Mouse (Mus musculus): Measurements from ENCODE around the gene Tgif1. TPM values are rescaled to one million over a fixed set of nuclear protein-coding genes. Genes with fewer than 3 reads are reported as not detected.

Gene Tgif1
- total RNA-seq (2021) = 1 to 10 TPM; 1.5 to 1.6 TPM
- long read RNA-seq, experiment 1, partial matches to known transcripts = 0 of 2 reads
- long read RNA-seq, experiment 1, other reads (novel, unspliced or antisense) = 0 of 2 reads
- long read RNA-seq, experiment 2 = 0 reads

- intact Hi-C loops (cut with DNase I) = no loop called here
- DNase-seq (ENCODE audit: extremely low spot score in 1 of 2, low spot score in 2 of 2) = no peak
- Histone ChIP-seq H3K4me3 (peak within 1 kb of the TSS; percentile 55), H3K27ac (peak within 1 kb of the TSS; percentile 81)
- TF ChIP-seq CTCF (IDR thresholded peaks at IDR 0.05) = no peak
Measured at GRCm38 (mm10) chr17:70853436-70853905, at the start of gene Tgif1. Gene Tgif1 (minus strand): TSS chr17:70853546.

- intact Hi-C loops (cut with DNase I) = no loop called here
- TF ChIP-seq CTCF (IDR thresholded peaks at IDR 0.05) = no peak
- no peak for DNase-seq (ENCODE audit: extremely low spot score in 1 of 2, low spot score in 2 of 2)
- Histone ChIP-seq H3K27ac (no peak overlapping the region), H3K4me3 (no peak overlapping the region)
Measured at GRCm38 (mm10) chr17:70900660-70901059, 47.3 kb upstream of the Tgif1 start.

GRCm38 (mm10) chr17:70899642-70900041, 46.3 kb upstream of the Tgif1 start:
- Histone ChIP-seq H3K4me3 (no peak overlapping the region), H3K27ac (no peak overlapping the region)
- intact Hi-C loops (cut with DNase I) = no loop called here
- no peak for DNase-seq (ENCODE audit: extremely low spot score in 1 of 2, low spot score in 2 of 2)
- TF ChIP-seq CTCF (IDR thresholded peaks at IDR 0.05) = no peak

- no peak for DNase-seq (ENCODE audit: extremely low spot score in 1 of 2, low spot score in 2 of 2)
- intact Hi-C loops (cut with DNase I) = no loop called here
- Histone ChIP-seq H3K4me3 (no peak overlapping the region), H3K27ac (no peak overlapping the region)
- TF ChIP-seq CTCF (IDR thresholded peaks at IDR 0.05) = no peak
Measured at GRCm38 (mm10) chr17:70894867-70895266, 41.5 kb upstream of the Tgif1 start.

- H3K4me3 ChIP-seq = no peak overlapping the region
- no peak overlapping the region for H3K27ac ChIP-seq
- no peak for DNase-seq (ENCODE audit: extremely low spot score in 1 of 2, low spot score in 2 of 2)
- intact Hi-C loops (cut with DNase I) = no loop called here
- TF ChIP-seq CTCF (IDR thresholded peaks at IDR 0.05) = no peak
Measured at GRCm38 (mm10) chr17:70893151-70893550, 39.8 kb upstream of the Tgif1 start.

GRCm38 (mm10) chr17:70892288-70893096, 39.1 kb upstream of the Tgif1 start:
- H3K27ac ChIP-seq = no peak overlapping the region
- no peak for TF ChIP-seq CTCF (IDR thresholded peaks at IDR 0.05)
- intact Hi-C loops (cut with DNase I) = no loop called here
- no peak for DNase-seq (ENCODE audit: extremely low spot score in 1 of 2, low spot score in 2 of 2)
- H3K4me3 ChIP-seq = no peak overlapping the region

GRCm38 (mm10) chr17:70890571-70890970, 37.2 kb upstream of the Tgif1 start:
- Histone ChIP-seq H3K4me3 (no peak overlapping the region), H3K27ac (no peak overlapping the region)
- intact Hi-C loops (cut with DNase I) = no loop called here
- TF ChIP-seq CTCF (IDR thresholded peaks at IDR 0.05) = no peak
- DNase-seq (ENCODE audit: extremely low spot score in 1 of 2, low spot score in 2 of 2) = no peak

- intact Hi-C loops (cut with DNase I) = no loop called here
- no peak for DNase-seq (ENCODE audit: extremely low spot score in 1 of 2, low spot score in 2 of 2)
- Histone ChIP-seq H3K4me3 (no peak overlapping the region), H3K27ac (no peak overlapping the region)
- TF ChIP-seq CTCF (IDR thresholded peaks at IDR 0.05) = no peak
Measured at GRCm38 (mm10) chr17:70888657-70889056, 35.3 kb upstream of the Tgif1 start.

GRCm38 (mm10) chr17:70887848-70888247, 34.5 kb upstream of the Tgif1 start:
- no peak for TF ChIP-seq CTCF (IDR thresholded peaks at IDR 0.05)
- Histone ChIP-seq H3K4me3 (no peak overlapping the region), H3K27ac (no peak overlapping the region)
- intact Hi-C loops (cut with DNase I) = no loop called here
- no peak for DNase-seq (ENCODE audit: extremely low spot score in 1 of 2, low spot score in 2 of 2)

GRCm38 (mm10) chr17:70886641-70887391, 33.5 kb upstream of the Tgif1 start:
- DNase-seq (ENCODE audit: extremely low spot score in 1 of 2, low spot score in 2 of 2) = no peak
- intact Hi-C loops (cut with DNase I) = no loop called here
- no peak overlapping the region for H3K27ac ChIP-seq
- no peak for TF ChIP-seq CTCF (IDR thresholded peaks at IDR 0.05)
- no peak overlapping the region for H3K4me3 ChIP-seq

GRCm38 (mm10) chr17:70885868-70886267, 32.5 kb upstream of the Tgif1 start:
- intact Hi-C loops (cut with DNase I) = no loop called here
- TF ChIP-seq CTCF (IDR thresholded peaks at IDR 0.05) = no peak
- Histone ChIP-seq H3K27ac (no peak overlapping the region), H3K4me3 (no peak overlapping the region)
- DNase-seq (ENCODE audit: extremely low spot score in 1 of 2, low spot score in 2 of 2) = no peak

- no peak for DNase-seq (ENCODE audit: extremely low spot score in 1 of 2, low spot score in 2 of 2)
- no peak for TF ChIP-seq CTCF (IDR thresholded peaks at IDR 0.05)
- no peak overlapping the region for H3K27ac ChIP-seq
- intact Hi-C loops (cut with DNase I) = no loop called here
- H3K4me3 ChIP-seq = no peak overlapping the region
Measured at GRCm38 (mm10) chr17:70881934-70882333, 28.6 kb upstream of the Tgif1 start.
